Mouse (Mus musculus): ENCODE data around the gene Ugt1a6a.
A peak's percentile ranks its signal among the peaks of the same experiment; 100 is the strongest.
"Not testable (repeated sequence)": the region's sequence is repeated elsewhere in the genome, so short reads cannot be mapped to it uniquely, and the experiment has no call there.

The Ugt1a6a gene

GRCm38 (mm10) chr1:88135229-88135904 lies 758 bp downstream of the Ugt1a6a start:
- not testable (repeated sequence) for DNase-seq (ENCODE audit: low spot score)

- no peak for DNase-seq (ENCODE audit: low spot score)
Measured at GRCm38 (mm10) chr1:88136646-88137045, 2.0 kb downstream of the Ugt1a6a start.

- no peak for DNase-seq (ENCODE audit: low spot score)
Measured at GRCm38 (mm10) chr1:88137264-88137663, 2.7 kb downstream of the Ugt1a6a start.

- no peak for DNase-seq (ENCODE audit: low spot score)
Measured at GRCm38 (mm10) chr1:88138145-88138544, 3.5 kb downstream of the Ugt1a6a start.

GRCm38 (mm10) chr1:88140492-88140891 lies 5.9 kb downstream of the Ugt1a6a start:
- DNase-seq (ENCODE audit: low spot score), result not testable (repeated sequence)

GRCm38 (mm10) chr1:88143966-88144675 lies 9.5 kb downstream of the Ugt1a6a start:
- DNase-seq (ENCODE audit: low spot score), result peak; percentile 51

GRCm38 (mm10) chr1:88145278-88145677 lies 10.7 kb downstream of the Ugt1a6a start:
- not testable (repeated sequence) for DNase-seq (ENCODE audit: low spot score)

GRCm38 (mm10) chr1:88150133-88150532 lies 15.5 kb downstream of the Ugt1a6a start:
- not testable (repeated sequence) for DNase-seq (ENCODE audit: low spot score)

GRCm38 (mm10) chr1:88158430-88158829 lies 23.8 kb downstream of the Ugt1a6a start:
- DNase-seq (ENCODE audit: low spot score), result no peak

GRCm38 (mm10) chr1:88165711-88166110 lies 31.1 kb downstream of the Ugt1a6a start, which contains the start of gene Ugt1a5:
Gene Ugt1a5 (plus strand): TSS chr1:88166012.
- no peak for DNase-seq (ENCODE audit: low spot score)

GRCm38 (mm10) chr1:88172190-88172589 lies 37.6 kb downstream of the Ugt1a6a start:
- not testable (repeated sequence) for DNase-seq (ENCODE audit: low spot score)

- no peak for DNase-seq (ENCODE audit: low spot score)
Measured at GRCm38 (mm10) chr1:88179657-88180056, 45.0 kb downstream of the Ugt1a6a start.

GRCm38 (mm10) chr1:88186325-88186935 lies 51.8 kb downstream of the Ugt1a6a start:
- DNase-seq (ENCODE audit: low spot score), result no peak

GRCm38 (mm10) chr1:88192136-88192535 lies 57.5 kb downstream of the Ugt1a6a start:
- no peak for DNase-seq (ENCODE audit: low spot score)

GRCm38 (mm10) chr1:88195687-88196086 lies 61.1 kb downstream of the Ugt1a6a start:
- DNase-seq (ENCODE audit: low spot score), result no peak

GRCm38 (mm10) chr1:88197443-88197842 lies 62.8 kb downstream of the Ugt1a6a start:
- DNase-seq (ENCODE audit: low spot score), result no peak

GRCm38 (mm10) chr1:88199996-88200395 lies 65.4 kb downstream of the Ugt1a6a start:
- no peak for DNase-seq (ENCODE audit: low spot score)

GRCm38 (mm10) chr1:88200456-88200855 lies 65.8 kb downstream of the Ugt1a6a start, which contains the start of gene Ugt1a2:
Gene Ugt1a2 (plus strand): TSS chr1:88200601.
- DNase-seq (ENCODE audit: low spot score), result no peak

- peak; percentile 75 for DNase-seq (ENCODE audit: low spot score)
Measured at GRCm38 (mm10) chr1:88205294-88205922, 70.8 kb downstream of the Ugt1a6a start, which contains the start of gene Dnajb3. Gene Dnajb3 (minus strand): TSS chr1:88205782.

GRCm38 (mm10) chr1:88206843-88207479 lies 72.4 kb downstream of the Ugt1a6a start:
- no peak for DNase-seq (ENCODE audit: low spot score)

- peak; percentile 14 for DNase-seq (ENCODE audit: low spot score)
Measured at GRCm38 (mm10) chr1:88211812-88212211, 77.2 kb downstream of the Ugt1a6a start, which contains the start of gene Ugt1a1. Gene Ugt1a1 (plus strand): TSS chr1:88211959.

Data from ovary, postnatal 36 days (tissue).